Mouse (Mus musculus) liver, postnatal 0 days (tissue): ENCODE measurements around the gene B3galt4.

ENCODE experiments used
- CTCF ChIP-seq: sonication (generic); IDR thresholded peaks from 2 replicates; pipeline ENCODE4 v1.5.1; 2016; ENCODE audit warnings: antibody characterized with exemption, low read depth
- EP300 ChIP-seq: IDR thresholded peaks from 2 replicates; pipeline ENCODE4 v1.6.1; 2016; ENCODE audit warnings: antibody characterized with exemption, low read depth, mild to moderate bottlenecking

- TF ChIP-seq CTCF (no peak), EP300 (no peak)
These were observed 48.3 kb upstream of the B3galt4 start for GRCm38 (mm10) chr17:33999341-34000149.
